Mouse (Mus musculus) midbrain, embryonic 15.5 days (tissue): ENCODE measurements around the gene Vmn2r34. TPM values are rescaled to one million over a fixed set of nuclear protein-coding genes. Genes with fewer than 3 reads are reported as not detected.
"Not testable (repeated sequence)": the region's sequence is repeated elsewhere in the genome, so short reads cannot be mapped to it uniquely, and the experiment has no call there.

Experiments used
- ATAC-seq: fragments of 200-750 bp; cut with Nextera tagmentation; replicated peaks from 2 replicates; pipeline ENCODE4 v1.8.0; 2017; ENCODE audit warnings: moderate TSS enrichment
- H3K27ac ChIP-seq: fragments of 300-500 bp; sonication (generic); 2 replicates; pipeline ENCODE4 v1.5.1; 2015; ENCODE audit warnings: mild to moderate bottlenecking, inconsistent platforms
- H3K27me3 ChIP-seq: fragments of 300-500 bp; sonication (generic); replicated peaks from 2 replicates; pipeline ENCODE4 v1.6.1; 2015; ENCODE audit warnings: inconsistent platforms
- H3K36me3 ChIP-seq: fragments of 300-500 bp; sonication (generic); replicated peaks from 2 replicates; pipeline ENCODE4 v1.6.1; 2015; ENCODE audit warnings: inconsistent platforms
- H3K4me1 ChIP-seq: fragments of 300-500 bp; sonication (generic); 2 replicates; pipeline ENCODE4 v1.6.1; 2015; ENCODE audit warnings: inconsistent platforms
- H3K4me2 ChIP-seq: fragments of 300-500 bp; sonication (generic); 2 replicates; pipeline ENCODE4 v1.6.1; 2015; ENCODE audit warnings: inconsistent platforms, mild to moderate bottlenecking, moderate library complexity
- H3K4me3 ChIP-seq: fragments of 300-500 bp; sonication (generic); 2 replicates; pipeline ENCODE4 v1.5.1; 2015; ENCODE audit warnings: mild to moderate bottlenecking, inconsistent platforms
- H3K9ac ChIP-seq: fragments of 300-500 bp; sonication (generic); 2 replicates; pipeline ENCODE4 v1.6.1; 2015; ENCODE audit warnings: mild to moderate bottlenecking, inconsistent platforms
- H3K9me3 ChIP-seq: fragments of 300-500 bp; sonication (generic); 2 replicates; pipeline ENCODE4 v1.6.1; 2016; ENCODE audit warnings: inconsistent platforms
- WGBS: fragments of 180-500 bp; shearing (Covaris S2); methylation state at CpG from one replicate; pipeline ENCODE4 v1.1.7; 2015; ENCODE audit warnings: mixed read lengths; 5-methylcytosine and 5-hydroxymethylcytosine counted together
- polyA plus RNA-seq: library from polyadenylated mRNA; unstranded; fragments of >200 nt; fragmentation: Nextera tagmentation; extraction: Ambion mirVana; gene quantifications from 2 replicates; pipeline ENCODE4 v1.2.1, GENCODE M21; 2015

Gene Vmn2r34
- not detected in 2 replicates for polyA plus RNA-seq

DNA sequence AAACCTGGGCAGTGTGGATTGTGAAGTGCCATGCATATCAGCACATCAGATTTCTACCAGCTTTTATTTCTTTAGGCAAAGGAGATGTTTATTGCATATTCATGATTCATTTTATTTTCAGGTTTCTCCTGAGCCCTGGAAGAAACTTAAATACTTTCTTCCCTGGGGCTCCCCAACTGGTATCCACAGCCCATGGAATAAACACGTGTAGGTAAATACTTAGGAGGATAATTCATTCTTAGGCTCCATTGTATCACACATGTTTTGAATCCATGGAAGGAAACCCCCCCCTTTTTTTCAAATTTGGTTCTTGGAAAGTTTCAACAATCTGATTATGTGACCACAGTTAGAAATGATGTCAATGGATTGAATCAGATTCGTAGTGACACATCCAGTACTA, at the start of gene Vmn2r34:
Vmn2r34 (minus strand) TSS at position 101 of the 400 bp plus-strand sequence.
- H3K4me2 ChIP-seq, H3K9me3 ChIP-seq, H3K36me3 ChIP-seq, H3K27ac ChIP-seq, H3K9ac ChIP-seq, ATAC-seq, H3K4me1 ChIP-seq, H3K4me3 ChIP-seq, H3K27me3 ChIP-seq: not testable (repeated sequence)
- 50% methylated on average over 2 of the region's 2 CpGs for WGBS

DNA sequence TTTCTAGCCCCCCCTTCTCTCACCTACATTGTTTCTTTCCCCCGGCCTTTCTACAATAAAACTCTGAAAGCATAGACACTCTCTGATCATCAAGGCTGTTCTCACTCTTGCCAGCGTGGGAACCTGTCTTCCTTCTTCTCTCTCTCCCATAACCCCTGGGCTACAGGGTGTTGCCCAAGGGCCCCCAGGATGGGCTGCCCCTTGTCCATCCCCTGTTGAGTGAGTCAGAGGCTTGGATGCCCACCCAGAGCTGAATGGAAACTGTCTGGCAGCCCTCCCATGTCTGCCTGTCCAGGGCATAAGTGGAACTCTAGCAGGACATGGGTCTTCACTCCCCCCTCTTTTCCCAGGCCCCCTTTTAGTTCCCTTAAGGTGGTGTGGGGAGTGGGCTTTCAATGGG, 15.3 kb downstream of the Vmn2r34 start:
- H3K27ac ChIP-seq, H3K4me2 ChIP-seq, ATAC-seq: not testable (repeated sequence)

More for the DNA sequence above, 15.3 kb downstream of the Vmn2r34 start:
- 73% methylated on average over 2 of the region's 2 CpGs for WGBS
- not testable (repeated sequence) for H3K27me3 ChIP-seq, H3K4me3 ChIP-seq, H3K36me3 ChIP-seq, H3K4me1 ChIP-seq, H3K9me3 ChIP-seq, H3K9ac ChIP-seq

Other genes starting within 250 kb of the Vmn2r34 start
- gene Vmn2r32, start 209.5 kb downstream of the Vmn2r34 start, polyA plus RNA-seq: not detected in 2 replicates
- gene Vmn2r33, start 122.7 kb downstream of the Vmn2r34 start, polyA plus RNA-seq: not detected in 2 replicates
- gene Vmn2r35, start 130.4 kb upstream of the Vmn2r34 start, polyA plus RNA-seq: not detected in 2 replicates
- gene Vmn2r36, start 213.0 kb upstream of the Vmn2r34 start, polyA plus RNA-seq: not detected in 2 replicates